Mouse (Mus musculus) liver, postnatal 0 days (tissue): ENCODE measurements at regions not wholly inside any gene's neighbourhood (a gene's known extent, or its start where the extent isn't known, plus 50 kb on each side); places are given as distances from the start of the nearest gene placed in this dataset.

ENCODE experiments used
- CTCF ChIP-seq: sonication (generic); IDR thresholded peaks from 2 replicates; pipeline ENCODE4 v1.5.1; 2016; ENCODE audit warnings: antibody characterized with exemption, low read depth
- EP300 ChIP-seq: IDR thresholded peaks from 2 replicates; pipeline ENCODE4 v1.6.1; 2016; ENCODE audit warnings: antibody characterized with exemption, low read depth, mild to moderate bottlenecking

DNA sequence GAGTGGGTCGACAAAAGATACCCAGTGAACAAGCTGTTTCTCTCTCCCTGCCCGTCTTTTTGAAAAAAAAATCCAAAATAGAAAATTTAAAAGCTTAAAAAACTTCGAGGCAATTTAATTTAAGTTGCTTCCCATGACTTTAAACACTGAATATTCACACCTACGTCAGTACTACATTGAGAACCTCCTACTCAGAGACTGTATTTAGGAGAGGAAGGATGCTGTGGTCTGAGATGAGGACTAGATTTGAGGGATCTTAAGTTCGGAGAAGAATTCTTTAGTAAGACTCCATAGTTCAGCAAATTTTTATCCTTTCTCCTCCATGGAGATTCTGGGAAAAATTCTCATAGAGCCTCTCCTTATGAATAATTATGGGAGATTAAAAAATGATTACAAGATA is 571.4 kb upstream of the Cnksr2 start:
- no peak for TF ChIP-seq EP300
- no peak for TF ChIP-seq CTCF
